Mouse (Mus musculus): Measurements from ENCODE around the gene Armc6. TPM values are rescaled to one million over a fixed set of nuclear protein-coding genes. Genes with fewer than 3 reads are reported as not detected.
"Not testable (repeated sequence)": the region's sequence is repeated elsewhere in the genome, so short reads cannot be mapped to it uniquely, and the experiment has no call there.

The Armc6 gene
- polyA plus RNA-seq, 1 experiment from 2014 or later: 16.4 TPM

DNA sequence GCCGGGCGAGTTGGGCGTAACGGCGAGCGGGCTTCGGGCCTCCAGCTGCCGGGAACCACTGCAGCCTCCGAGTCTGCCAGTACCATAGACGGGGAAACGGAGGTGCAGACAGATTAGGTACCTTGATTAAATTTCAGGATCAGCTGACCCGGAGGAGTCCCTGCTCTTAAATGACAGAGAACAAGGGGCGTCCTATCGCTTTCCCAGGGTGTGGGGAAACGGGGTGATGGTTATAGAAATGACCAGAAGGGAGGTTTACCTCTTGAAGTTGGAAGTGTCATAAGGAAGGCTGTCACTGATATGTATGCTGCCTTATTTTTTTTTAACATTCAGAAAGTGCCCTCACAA, 489 bp upstream of the Armc6 start:
- CTCF ChIA-PET: no interaction called here
- no peak for TF ChIP-seq CTCF (IDR thresholded peaks at IDR 0.05)
- in situ Hi-C loops (cut with MboI; ENCODE audit: low pct_unique_long_range_greater_than_20kb): no loop called here
- DNase-seq (ENCODE audit: low read depth, low spot score) (no peak), ATAC-seq (no peak)
- POLR2A ChIA-PET: interaction anchor here (0.9 kb wide), 1 partner anchor 48 kb away, joined by 3 read pairs; the partner anchor contains the start of gene Homer3
- H3K27me3 ChIP-seq: no peaks in the 10 kb centered on the region

DNA sequence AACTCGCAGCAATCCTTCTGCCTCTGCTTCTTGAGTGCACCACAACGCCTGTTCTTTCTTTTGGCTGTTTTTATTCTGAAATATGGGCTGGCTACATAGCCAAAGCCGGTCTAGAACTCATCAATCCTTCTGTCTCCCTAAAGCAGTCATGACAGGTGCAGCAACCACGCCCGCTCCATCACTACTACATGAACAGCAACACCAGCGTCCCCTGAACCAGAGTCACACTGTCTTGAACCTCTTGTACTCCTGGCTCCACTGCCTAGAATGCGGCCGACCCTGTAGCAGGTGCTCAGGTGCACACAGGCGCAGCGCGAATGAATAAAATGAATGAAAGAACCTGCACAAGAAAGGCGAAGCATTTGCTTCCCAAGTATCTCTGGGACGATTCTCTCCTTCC, 660 bp downstream of the Armc6 start:
- in situ Hi-C loops (cut with MboI; ENCODE audit: low pct_unique_long_range_greater_than_20kb): no loop called here
- TF ChIP-seq CTCF (IDR thresholded peaks at IDR 0.05): no peak
- DNase-seq (ENCODE audit: low read depth, low spot score): no peak
- CTCF ChIA-PET: no interaction called here
- no peak for ATAC-seq
- no peaks in the 10 kb centered on the region for H3K27me3 ChIP-seq
- POLR2A ChIA-PET: no interaction called here

DNA sequence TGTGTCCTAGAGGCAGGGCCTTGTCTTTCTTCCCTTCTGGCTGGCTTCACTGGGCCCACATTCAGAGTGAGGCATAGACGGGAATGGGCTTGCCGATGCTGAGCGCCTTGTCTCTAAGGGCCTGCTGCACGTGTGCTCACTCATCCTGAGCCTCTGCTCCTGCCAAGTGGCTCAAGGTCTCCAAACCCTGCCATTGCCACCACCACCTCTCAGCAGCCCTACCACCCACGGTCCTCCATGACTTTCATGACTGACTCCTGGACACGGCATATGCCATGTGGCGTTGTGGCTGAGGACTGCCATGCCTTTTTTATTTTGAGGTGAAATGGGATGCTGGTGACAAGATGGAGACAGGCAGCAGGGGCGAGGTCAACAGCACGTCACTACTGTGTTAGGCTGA, 3.4 kb downstream of the Armc6 start:
- no peak for DNase-seq (ENCODE audit: low read depth, low spot score)
- ATAC-seq: no peak

DNA sequence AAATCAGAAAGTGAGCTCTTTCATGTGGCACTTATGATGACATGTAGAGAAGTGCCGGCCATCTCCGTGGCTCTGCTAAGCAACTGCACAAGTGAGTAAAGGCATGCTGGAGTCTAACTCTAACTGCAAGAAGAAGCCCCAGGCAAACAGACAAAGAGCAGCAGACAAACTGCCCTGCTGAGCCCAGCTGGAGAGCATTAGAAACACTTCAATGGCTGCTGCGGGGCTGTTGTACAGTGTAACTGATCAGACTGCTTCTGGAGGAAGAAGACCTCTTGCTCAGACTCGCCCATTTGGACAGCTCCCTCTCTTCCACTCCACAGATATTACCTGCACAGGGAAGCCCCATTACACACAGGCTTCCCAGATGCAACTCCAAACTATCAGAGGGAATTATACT, 6.3 kb downstream of the Armc6 start:
- CTCF ChIA-PET: no interaction called here
- TF ChIP-seq CTCF (IDR thresholded peaks at IDR 0.05): no peak
- DNase-seq (ENCODE audit: low read depth, low spot score) (no peak), ATAC-seq (no peak)
- POLR2A ChIA-PET: interaction anchor here (0.6 kb wide), 1 partner anchor 55 kb away, joined by 4 read pairs; no protein-coding TSS in a partner anchor
- no peaks in the 10 kb centered on the region for H3K27me3 ChIP-seq
- in situ Hi-C loops (cut with MboI; ENCODE audit: low pct_unique_long_range_greater_than_20kb): no loop called here

More for the DNA sequence above, 3.4 kb downstream of the Armc6 start:
- no peak for TF ChIP-seq CTCF (IDR thresholded peaks at IDR 0.05)
- CTCF ChIA-PET: no interaction called here
- POLR2A ChIA-PET: no interaction called here
- in situ Hi-C loops (cut with MboI; ENCODE audit: low pct_unique_long_range_greater_than_20kb): no loop called here
- H3K27me3 ChIP-seq: no peaks in the 10 kb centered on the region

DNA sequence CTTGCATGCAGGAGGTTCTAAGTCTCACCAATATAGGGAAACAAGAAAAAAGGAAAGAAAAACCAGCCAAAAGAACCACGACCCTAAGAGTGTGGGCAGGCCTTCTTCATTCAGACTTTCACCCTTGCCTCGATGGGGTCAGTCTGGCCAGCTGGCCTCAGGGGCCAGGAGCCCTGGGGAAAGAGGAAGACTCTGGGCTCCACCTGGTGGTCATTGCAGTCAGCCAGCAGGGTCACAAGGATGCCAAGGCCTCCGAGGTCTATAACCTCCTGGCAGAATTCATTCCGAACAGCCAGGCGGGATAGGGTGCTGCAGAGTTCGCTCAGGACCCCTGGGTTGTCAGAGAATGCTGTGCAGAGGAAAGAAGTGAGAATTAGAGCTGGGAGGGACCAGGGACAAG, 10.9 kb downstream of the Armc6 start:
- in situ Hi-C loops (cut with MboI; ENCODE audit: low pct_unique_long_range_greater_than_20kb): no loop called here
- ChIA-PET CTCF (interaction anchor here (1.1 to 2.5 kb wide), 6 partner anchors 11 to 46 kb away, joined by 3 to 15 read pairs (median 4); no protein-coding TSS in a partner anchor), POLR2A (no interaction called here)
- no peaks in the 10 kb centered on the region for H3K27me3 ChIP-seq
- no peak for DNase-seq (ENCODE audit: low read depth, low spot score)
- ATAC-seq: no peak
- TF ChIP-seq CTCF (IDR thresholded peaks at IDR 0.05): no peak

DNA sequence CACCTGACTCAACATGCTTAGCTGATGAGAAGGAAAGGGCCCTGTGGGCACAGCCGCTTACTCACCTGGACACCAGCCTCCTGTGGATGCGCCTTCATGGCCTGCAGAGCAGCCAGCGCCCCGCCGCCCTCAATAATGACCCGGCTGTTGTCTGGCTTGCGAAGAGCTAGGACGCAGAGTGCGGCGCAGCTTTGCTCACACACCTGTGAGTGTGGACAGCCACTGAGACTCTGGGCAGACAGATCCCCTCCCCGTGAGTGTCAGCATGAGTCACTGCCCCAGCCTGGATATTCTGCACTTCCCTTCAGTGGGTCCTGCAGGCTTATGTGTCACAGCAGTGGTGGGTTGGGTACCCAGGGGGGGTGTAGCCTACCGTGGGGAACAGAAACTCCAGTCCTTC, 12.2 kb downstream of the Armc6 start:
- no peak for ATAC-seq
- in situ Hi-C loops (cut with MboI; ENCODE audit: low pct_unique_long_range_greater_than_20kb): no loop called here
- ChIA-PET POLR2A (no interaction called here), CTCF (interaction anchor here (3.4 kb wide), 1 partner anchor 22 kb away, joined by 14 read pairs; no protein-coding TSS in a partner anchor)
- no peaks in the 10 kb centered on the region for H3K27me3 ChIP-seq
- TF ChIP-seq CTCF (IDR thresholded peaks at IDR 0.05): no peak
- DNase-seq (ENCODE audit: low read depth, low spot score): no peak

DNA sequence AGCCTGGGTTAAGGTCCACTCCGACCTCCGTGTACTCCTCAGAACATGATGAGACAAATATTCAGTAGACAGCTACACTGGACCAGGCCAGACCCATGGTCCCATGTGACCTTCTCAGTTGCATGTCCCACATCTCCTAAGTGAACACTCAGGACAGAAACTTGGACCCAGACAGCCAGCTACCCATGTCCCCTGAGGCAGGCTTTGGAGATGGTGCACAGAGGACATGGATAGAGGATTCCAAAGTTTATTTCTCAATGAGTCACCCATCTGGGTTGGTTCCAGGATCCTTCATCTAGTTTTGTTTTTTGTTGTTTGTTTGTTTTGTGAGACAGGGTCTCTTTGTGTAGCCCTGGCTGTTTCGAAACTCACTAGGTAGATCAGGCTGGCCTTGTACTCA, 13.4 kb downstream of the Armc6 start:
- ChIA-PET POLR2A (no interaction called here), CTCF (interaction anchor here (1.0 to 3.4 kb wide), 3 partner anchors 8 to 21 kb away, joined by 4 to 14 read pairs (median 4); partner anchors contain the start of gene Slc25a42)
- in situ Hi-C loops (cut with MboI; ENCODE audit: low pct_unique_long_range_greater_than_20kb): no loop called here
- DNase-seq (ENCODE audit: low read depth, low spot score): no peak
- no peak for TF ChIP-seq CTCF (IDR thresholded peaks at IDR 0.05)
- H3K27me3 ChIP-seq: no peaks in the 10 kb centered on the region
- no peak for ATAC-seq

DNA sequence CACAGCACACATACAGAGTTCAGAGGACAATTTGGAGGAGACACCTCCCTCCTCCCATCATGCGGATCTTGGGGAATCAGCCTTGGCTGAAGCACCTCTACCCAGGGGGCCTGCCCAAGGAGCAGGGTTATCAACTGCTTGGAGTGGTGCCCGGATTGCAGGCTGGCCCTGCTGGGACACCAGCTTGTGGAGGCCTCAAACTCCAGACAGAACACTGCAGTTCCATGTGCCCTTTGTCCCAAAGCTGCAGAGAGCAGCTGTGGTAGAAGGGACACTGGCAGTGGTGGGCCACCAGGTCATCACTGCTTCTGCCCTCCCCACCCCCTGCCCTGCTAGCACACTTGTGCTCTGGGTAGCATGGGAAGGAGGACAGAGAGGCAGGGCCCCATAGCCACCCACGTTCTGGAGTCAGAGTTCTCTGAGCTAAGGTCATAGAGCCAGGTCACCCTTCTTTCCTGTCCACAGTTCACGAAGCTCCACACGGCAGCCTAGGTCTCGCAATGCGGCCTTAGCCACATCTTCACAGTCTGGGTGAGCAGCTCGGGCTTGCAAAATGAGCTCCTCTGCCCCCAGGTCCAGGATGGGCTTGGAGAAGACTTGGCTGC, 13.9 kb downstream of the Armc6 start:
- in situ Hi-C loops (cut with MboI; ENCODE audit: low pct_unique_long_range_greater_than_20kb): no loop called here
- POLR2A ChIA-PET: no interaction called here
- ATAC-seq: no peak
- DNase-seq (ENCODE audit: low read depth, low spot score): no peak
- H3K27me3 ChIP-seq: no peaks in the 10 kb centered on the region
- CTCF ChIA-PET: interaction anchor here (1.0 to 3.4 kb wide), 3 partner anchors 8 to 20 kb away, joined by 4 to 14 read pairs (median 4); partner anchors contain the start of gene Slc25a42
- TF ChIP-seq CTCF (IDR thresholded peaks at IDR 0.05): no peak

DNA sequence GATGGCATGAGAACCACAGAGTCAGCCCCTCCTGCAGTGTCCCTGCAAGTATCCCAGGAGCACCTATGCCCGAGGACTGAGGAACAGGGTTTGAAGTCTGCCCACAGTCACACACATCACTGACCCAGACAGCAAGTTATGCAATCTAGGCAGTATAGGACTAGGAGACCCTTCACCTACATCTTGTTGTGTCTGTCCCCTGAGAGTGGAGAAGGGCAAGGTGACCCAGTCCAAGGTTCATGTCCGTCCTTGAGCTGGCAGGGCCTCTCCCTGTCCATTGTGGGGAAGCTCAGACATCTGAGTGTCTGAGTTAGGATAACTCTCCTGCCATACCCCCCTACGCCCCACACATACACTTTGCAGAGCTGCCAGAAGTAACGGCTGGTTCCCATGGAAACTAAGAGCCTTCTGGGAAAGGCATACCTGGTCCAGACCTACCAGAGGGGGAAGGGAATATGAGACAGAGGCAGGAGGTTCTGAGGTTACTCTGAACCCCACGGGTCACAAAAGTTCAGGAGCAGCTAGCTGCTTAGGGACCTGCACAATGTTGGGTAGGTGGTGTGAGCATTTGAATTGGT, 15.1 kb downstream of the Armc6 start:
- TF ChIP-seq CTCF (IDR thresholded peaks at IDR 0.05): no peak
- H3K27me3 ChIP-seq: no peaks in the 10 kb centered on the region
- ATAC-seq (no peak), DNase-seq (ENCODE audit: low read depth, low spot score) (no peak)
- ChIA-PET POLR2A (no interaction called here), CTCF (interaction anchor here (1.7 to 3.4 kb wide), 2 partner anchors 16 to 19 kb away, joined by 4 to 14 read pairs; no protein-coding TSS in a partner anchor)
- in situ Hi-C loops (cut with MboI; ENCODE audit: low pct_unique_long_range_greater_than_20kb): no loop called here

DNA sequence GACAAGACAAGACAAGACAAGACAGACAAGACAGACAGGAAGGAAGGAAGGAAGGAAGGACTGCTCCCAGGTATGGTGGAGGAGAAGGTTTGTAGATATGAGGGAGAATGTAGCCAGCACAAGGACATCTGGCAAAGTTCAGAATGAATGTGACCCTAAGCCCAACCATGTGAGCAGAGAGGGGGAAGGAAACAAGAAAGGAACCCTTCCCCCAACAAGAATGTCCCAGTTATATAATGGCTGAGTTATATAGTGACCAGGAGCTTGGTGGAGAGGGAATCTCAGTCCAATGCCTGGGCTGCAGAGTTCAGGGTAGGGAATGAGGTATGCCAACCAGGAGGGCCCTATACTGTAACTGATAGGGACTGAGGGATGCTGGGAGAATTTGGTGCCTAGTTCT, 16.8 kb downstream of the Armc6 start:
- ChIA-PET POLR2A (interaction anchor here (0.6 kb wide), 1 partner anchor 49 kb away, joined by 3 read pairs; no protein-coding TSS in a partner anchor), CTCF (no interaction called here)
- no peaks in the 10 kb centered on the region for H3K27me3 ChIP-seq
- TF ChIP-seq CTCF (IDR thresholded peaks at IDR 0.05): no peak
- in situ Hi-C loops (cut with MboI; ENCODE audit: low pct_unique_long_range_greater_than_20kb): no loop called here
- ATAC-seq: no peak
- no peak for DNase-seq (ENCODE audit: low read depth, low spot score)

DNA sequence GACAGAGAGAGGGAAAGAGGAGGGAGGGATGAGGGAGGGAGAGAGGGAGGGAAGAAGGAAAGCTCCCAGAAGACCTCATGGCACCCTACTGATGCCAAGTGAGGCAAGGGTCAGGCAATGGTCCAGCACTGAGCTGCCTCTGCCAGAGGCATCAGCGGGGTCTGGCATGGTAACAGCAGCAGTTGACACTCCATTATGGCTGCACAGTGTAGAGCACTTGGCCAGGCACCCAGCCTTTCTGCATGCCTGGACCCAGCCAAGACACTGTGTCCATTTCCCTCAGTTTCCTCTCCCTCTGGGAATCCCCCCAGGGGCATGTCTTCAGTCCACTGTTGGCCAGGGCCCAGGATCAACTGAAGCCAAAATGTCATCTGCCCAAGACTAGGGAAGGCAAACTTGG, 17.7 kb downstream of the Armc6 start:
- POLR2A ChIA-PET: interaction anchor here (1.4 kb wide), 1 partner anchor 163 kb away, joined by 4 read pairs; no protein-coding TSS in a partner anchor
- DNase-seq (ENCODE audit: low read depth, low spot score) (peak; percentile 67), ATAC-seq (no peak)
- TF ChIP-seq CTCF (IDR thresholded peaks at IDR 0.05): no peak
- H3K27me3 ChIP-seq: no peaks in the 10 kb centered on the region
- CTCF ChIA-PET: no interaction called here
- in situ Hi-C loops (cut with MboI; ENCODE audit: low pct_unique_long_range_greater_than_20kb): no loop called here

DNA sequence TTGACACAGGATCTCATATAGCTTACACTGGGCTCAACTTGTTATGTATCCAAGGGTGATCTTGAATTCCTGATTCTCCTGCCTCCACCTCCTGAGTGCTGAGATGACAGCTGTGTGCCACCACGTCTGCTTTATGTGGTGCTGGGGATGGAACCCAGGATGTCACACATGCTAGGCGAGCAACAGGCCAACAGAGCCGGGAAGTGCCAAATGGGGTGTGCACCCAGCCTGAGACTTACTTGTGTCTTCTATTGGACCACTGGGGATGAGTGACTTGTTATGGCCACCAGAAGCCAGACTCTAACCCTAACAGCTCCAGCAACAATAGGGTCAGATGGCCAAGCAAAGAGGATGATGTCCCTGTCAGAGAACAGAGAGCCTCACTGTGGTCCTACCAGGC, 18.1 kb downstream of the Armc6 start:
- CTCF ChIA-PET: interaction anchor here (0.7 kb wide), 1 partner anchor 10 kb away, joined by 3 read pairs; no protein-coding TSS in a partner anchor
- POLR2A ChIA-PET: interaction anchor here (0.6 to 1.4 kb wide), 2 partner anchors 54 to 163 kb away, joined by 3 to 4 read pairs; no protein-coding TSS in a partner anchor
- in situ Hi-C loops (cut with MboI; ENCODE audit: low pct_unique_long_range_greater_than_20kb); DNase-seq (ENCODE audit: low read depth, low spot score); H3K27me3 ChIP-seq; ATAC-seq: not testable (repeated sequence)

Measured in Patski (cell line).